Mouse (Mus musculus) intestine, embryonic 16.5 days (tissue): ENCODE results near the gene Fosl2. TPM values are rescaled to one million over a fixed set of nuclear protein-coding genes. Genes with fewer than 3 reads are reported as not detected.

ENCODE experiments used
- ATAC-seq: fragments of 200-750 bp; cut with Nextera tagmentation; 2 replicates; pipeline ENCODE4 v1.8.0; 2017; ENCODE audit warnings: moderate TSS enrichment, moderate library complexity
- H3K27ac ChIP-seq: fragments of 300-500 bp; sonication (generic); 2 replicates; pipeline ENCODE4 v1.5.1; 2014; ENCODE audit warnings: mild to moderate bottlenecking, low read length
- H3K27me3 ChIP-seq: fragments of 300-500 bp; sonication (generic); replicated peaks from 2 replicates; pipeline ENCODE4 v1.6.1; 2014; ENCODE audit warnings: low read length, control low read depth, mixed read lengths; ENCODE audit not compliant: control insufficient read depth, insufficient read depth
- H3K36me3 ChIP-seq: fragments of 300-500 bp; sonication (generic); 2 replicates; pipeline ENCODE4 v1.6.1; 2014; ENCODE audit warnings: low read length, control low read depth; ENCODE audit not compliant: control insufficient read depth, insufficient read depth
- H3K4me1 ChIP-seq: fragments of 300-500 bp; sonication (generic); 2 replicates; pipeline ENCODE4 v1.6.1; 2014; ENCODE audit warnings: low read length, control low read depth, mixed read lengths; ENCODE audit not compliant: control insufficient read depth, insufficient read depth
- H3K4me2 ChIP-seq: fragments of 300-500 bp; sonication (generic); 2 replicates; pipeline ENCODE4 v1.6.1; 2014; ENCODE audit warnings: low read depth, low read length, control low read depth
- H3K4me3 ChIP-seq: fragments of 300-500 bp; sonication (generic); 2 replicates; pipeline ENCODE4 v1.5.1; 2014; ENCODE audit warnings: mild to moderate bottlenecking, low read length
- H3K9ac ChIP-seq: fragments of 300-500 bp; sonication (generic); 2 replicates; pipeline ENCODE4 v1.6.1; 2014; ENCODE audit warnings: low read depth, low read length
- H3K9me3 ChIP-seq: fragments of 300-500 bp; sonication (generic); 2 replicates; pipeline ENCODE4 v1.6.1; 2016; ENCODE audit warnings: low read length, control low read depth; ENCODE audit not compliant: control insufficient read depth
- WGBS: fragments of 180-500 bp; shearing (Covaris S2); extraction: QIAGEN DNeasy Blood & Tissue Kit; methylation state at CpG from one replicate; pipeline ENCODE4 v1.1.7; 2014; 5-methylcytosine and 5-hydroxymethylcytosine counted together
- polyA plus RNA-seq: library from polyadenylated mRNA; unstranded; fragments of >200 nt; fragmentation: Nextera tagmentation; extraction: Ambion mirVana; gene quantifications from 2 replicates; pipeline ENCODE4 v1.2.1, GENCODE M21; 2015

Gene Fosl2
- polyA plus RNA-seq, 1 experiment from 2014 or later = 5.7 TPM

- 84% methylated on average over 12 of the region's 12 CpGs for WGBS
- ATAC-seq = no peak
- Histone ChIP-seq H3K27ac (no peak overlapping the region), H3K36me3 (no peaks in the 10 kb centered on the region), H3K9ac (no peak overlapping the region), H3K9me3 (no peaks in the 10 kb centered on the region), H3K4me1 (peaks cover 18% of the 10 kb centered on the region), H3K4me3 (no peak overlapping the region), H3K4me2 (no peak overlapping the region), H3K27me3 (no peaks in the 10 kb centered on the region)
Observed at GRCm38 (mm10) chr5:32104119-32104990, 31.2 kb upstream of the Fosl2 start.

DNA sequence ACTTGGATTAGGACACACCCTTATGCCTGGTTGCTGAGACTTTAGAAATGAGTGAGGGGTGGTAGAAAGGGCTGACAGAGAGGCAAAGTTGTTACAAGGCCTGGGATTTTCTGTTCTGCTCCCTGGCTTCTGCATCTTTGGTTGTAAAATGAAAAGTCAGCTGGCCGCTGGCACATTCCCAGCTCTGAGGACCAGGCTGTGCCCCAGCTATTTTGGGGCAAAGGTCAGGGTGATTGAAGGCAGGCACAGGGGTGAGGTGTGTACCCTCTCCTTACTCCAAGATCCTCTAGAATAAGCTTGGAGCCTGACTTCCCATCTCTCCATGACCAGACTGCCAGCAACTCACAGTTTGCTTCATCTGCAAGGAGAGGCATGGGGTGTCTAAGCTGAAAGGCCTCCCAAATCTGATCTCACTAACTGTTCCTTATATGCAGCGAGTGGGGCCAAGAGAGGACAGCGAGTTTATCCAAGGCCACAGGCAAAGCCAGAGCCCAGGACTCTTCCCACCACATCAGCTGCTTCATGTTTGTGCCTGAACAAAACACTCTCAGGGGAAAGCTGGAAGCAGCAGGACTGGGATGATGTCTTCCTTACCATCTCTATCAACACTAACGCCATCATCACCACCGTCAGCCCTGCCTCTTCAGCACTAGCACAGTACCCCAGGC, 29.0 kb upstream of the Fosl2 start:
- WGBS = 76% methylated on average over 5 of the region's 5 CpGs
- Histone ChIP-seq H3K4me1 (peaks cover 18% of the 10 kb centered on the region), H3K27me3 (no peaks in the 10 kb centered on the region), H3K36me3 (no peaks in the 10 kb centered on the region), H3K27ac (no peak overlapping the region), H3K9me3 (no peaks in the 10 kb centered on the region), H3K9ac (0 out of 2 replicates have a peak overlapping the region, but pooled peaks have one; percentile 20), H3K4me3 (no peak overlapping the region), H3K4me2 (no peak overlapping the region)
- ATAC-seq = no peak

DNA sequence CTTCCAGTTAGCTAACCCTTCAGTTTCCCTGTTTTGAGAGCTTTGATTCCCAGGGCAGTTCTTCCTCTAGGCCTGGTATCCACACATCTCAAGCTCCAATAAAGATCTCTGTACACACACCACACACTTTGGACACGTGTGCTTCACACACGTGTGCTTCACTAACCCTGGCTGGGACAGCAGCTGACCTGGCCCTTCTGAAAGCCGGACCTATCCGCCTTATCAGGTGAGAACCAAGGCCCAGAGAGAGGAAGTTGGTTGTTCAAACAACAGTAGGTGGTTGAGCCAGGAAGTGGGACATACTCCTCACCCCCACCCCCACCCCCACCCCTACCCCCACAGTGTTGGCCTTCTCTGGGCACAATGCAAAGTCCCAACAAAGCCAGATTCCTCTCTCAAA, 24.9 kb upstream of the Fosl2 start:
- H3K27me3 ChIP-seq = no peaks in the 10 kb centered on the region
- H3K27ac ChIP-seq = no peak overlapping the region
- H3K4me1 ChIP-seq = no peaks in the 10 kb centered on the region; the same call in 1 of the 2 replicates
- no peak overlapping the region for H3K4me2 ChIP-seq
- no peaks in the 10 kb centered on the region for H3K36me3 ChIP-seq
- WGBS = 70% methylated on average over 4 of the region's 4 CpGs
- no peak overlapping the region for H3K4me3 ChIP-seq
- H3K9me3 ChIP-seq = no peaks in the 10 kb centered on the region
- no peak overlapping the region for H3K9ac ChIP-seq
- no peak for ATAC-seq

DNA sequence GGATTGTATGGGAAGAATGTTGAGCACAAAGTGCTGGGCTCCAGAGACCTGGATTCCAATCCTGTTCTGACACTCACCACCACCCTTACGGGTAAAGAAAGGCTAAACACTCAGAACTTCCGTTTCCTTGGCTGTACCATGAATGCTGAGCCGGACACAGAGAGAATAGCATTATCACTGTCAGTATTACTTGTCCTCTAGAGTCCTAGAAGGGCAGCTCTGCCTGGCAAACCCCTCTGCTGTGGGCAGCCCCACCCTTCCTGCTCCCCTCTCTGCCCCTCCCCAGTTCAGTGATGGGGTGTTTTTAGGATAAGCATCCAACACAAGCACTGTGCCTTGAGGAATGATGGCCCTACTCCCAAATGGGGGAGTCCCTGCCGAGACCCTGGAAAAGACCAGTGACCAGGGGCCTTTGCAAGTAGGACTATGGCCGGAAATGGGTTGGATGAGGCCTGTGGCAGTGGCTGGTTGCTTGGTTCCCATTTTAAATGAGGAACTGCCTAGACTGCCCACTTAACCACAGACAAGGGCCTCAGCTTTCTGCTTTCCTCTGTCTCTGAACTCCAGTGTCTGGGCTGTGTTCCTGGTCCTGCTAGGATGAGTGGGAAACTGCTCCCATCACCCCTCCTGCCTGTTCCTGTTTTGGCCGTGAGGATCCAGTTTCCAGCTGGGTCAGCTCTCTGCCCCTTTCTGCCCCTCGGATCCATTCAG, 23.2 kb upstream of the Fosl2 start:
- Histone ChIP-seq H3K4me3 (no peak overlapping the region), H3K27me3 (no peaks in the 10 kb centered on the region), H3K4me2 (no peak overlapping the region), H3K27ac (no peak overlapping the region), H3K9ac (no peak overlapping the region), H3K9me3 (no peaks in the 10 kb centered on the region), H3K36me3 (no peaks in the 10 kb centered on the region), H3K4me1 (no peaks in the 10 kb centered on the region)
- WGBS = 80% methylated on average over 7 of the region's 7 CpGs
- ATAC-seq = no peak

GRCm38 (mm10) chr5:32120901-32121376, 14.7 kb upstream of the Fosl2 start:
- H3K4me2 ChIP-seq = peak overlapping the region; percentile 1; the same call in 1 of the 2 replicates
- H3K9ac ChIP-seq = no peak overlapping the region
- H3K4me1 ChIP-seq = 0 out of 2 replicates have a peak, but pooled peaks cover 6% of the 10 kb centered on the region

DNA sequence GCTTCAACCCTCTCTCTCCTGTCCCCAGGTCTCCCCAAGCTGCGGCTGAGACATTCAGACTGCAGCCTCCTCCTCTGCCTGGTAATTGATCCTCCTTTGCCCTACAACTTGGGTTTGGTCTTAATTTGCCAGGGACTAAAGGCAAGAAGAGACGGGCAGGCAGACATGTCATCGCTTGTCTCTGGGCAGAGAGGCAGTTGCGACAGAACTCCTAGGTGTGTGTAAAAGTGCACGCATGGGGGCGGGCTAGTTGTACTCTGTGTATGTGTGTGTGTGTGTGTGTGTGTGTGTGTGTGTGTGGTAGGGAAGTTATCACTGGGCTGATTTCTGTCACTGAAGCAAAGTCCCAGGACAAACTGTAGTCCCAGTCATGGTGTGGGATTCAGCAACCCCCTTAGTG, 13.7 kb upstream of the Fosl2 start:
- no peak overlapping the region for H3K4me2 ChIP-seq
- H3K9me3 ChIP-seq = no peaks in the 10 kb centered on the region
- H3K27me3 ChIP-seq = no peaks in the 10 kb centered on the region
- no peak overlapping the region for H3K9ac ChIP-seq
- H3K36me3 ChIP-seq = no peaks in the 10 kb centered on the region
- 81% methylated on average over 6 of the region's 6 CpGs for WGBS
- H3K27ac ChIP-seq = no peak overlapping the region
- no peak for ATAC-seq
- H3K4me1 ChIP-seq = 0 out of 2 replicates have a peak, but pooled peaks cover 6% of the 10 kb centered on the region
- H3K4me3 ChIP-seq = no peak overlapping the region

More at GRCm38 (mm10) chr5:32120901-32121376, 14.7 kb upstream of the Fosl2 start:
- Histone ChIP-seq H3K36me3 (no peaks in the 10 kb centered on the region), H3K27ac (no peak overlapping the region), H3K27me3 (no peaks in the 10 kb centered on the region), H3K4me3 (no peak overlapping the region), H3K9me3 (no peaks in the 10 kb centered on the region)
- ATAC-seq = peak; percentile 75
- 39% methylated on average over 11 of the region's 11 CpGs for WGBS

DNA sequence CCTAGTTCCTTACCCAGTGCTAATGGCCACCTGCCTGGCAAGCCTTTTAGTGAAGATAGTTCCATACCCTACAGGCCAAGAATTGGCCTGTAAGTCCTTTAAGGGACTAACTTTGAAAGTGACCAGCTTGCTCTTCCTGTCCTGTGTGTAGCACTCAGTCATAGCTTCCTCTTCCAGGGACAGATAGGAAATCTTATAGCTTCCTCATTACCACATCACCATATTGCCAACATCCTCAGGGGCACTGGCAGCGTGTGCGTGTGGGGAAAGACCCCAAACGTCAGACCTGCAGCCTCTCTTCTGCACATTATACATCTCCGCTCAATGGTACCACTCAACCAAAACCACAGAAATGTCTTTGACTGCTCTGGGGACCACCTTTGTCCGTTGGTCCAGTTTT, 13.2 kb upstream of the Fosl2 start:
- 90% methylated on average over 5 of the region's 5 CpGs for WGBS
- Histone ChIP-seq H3K9me3 (no peaks in the 10 kb centered on the region), H3K9ac (no peak overlapping the region), H3K4me1 (0 out of 2 replicates have a peak, but pooled peaks cover 6% of the 10 kb centered on the region), H3K36me3 (no peaks in the 10 kb centered on the region), H3K27ac (no peak overlapping the region), H3K4me2 (no peak overlapping the region), H3K4me3 (no peak overlapping the region), H3K27me3 (no peaks in the 10 kb centered on the region)
- no peak for ATAC-seq

GRCm38 (mm10) chr5:32124957-32125356, 10.6 kb upstream of the Fosl2 start:
- H3K9ac ChIP-seq = no peak overlapping the region
- H3K4me3 ChIP-seq = no peak overlapping the region
- WGBS = 55% methylated on average over 6 of the region's 6 CpGs
- no peaks in the 10 kb centered on the region for H3K27me3 ChIP-seq
- H3K36me3 ChIP-seq = no peaks in the 10 kb centered on the region
- H3K4me2 ChIP-seq = no peak overlapping the region
- no peak overlapping the region for H3K27ac ChIP-seq
- H3K4me1 ChIP-seq = 0 out of 2 replicates have a peak, but pooled peaks cover 6% of the 10 kb centered on the region
- no peaks in the 10 kb centered on the region for H3K9me3 ChIP-seq
- peak; percentile 43 for ATAC-seq

- Histone ChIP-seq H3K9ac (no peak overlapping the region), H3K27me3 (no peaks in the 10 kb centered on the region), H3K4me3 (no peak overlapping the region), H3K4me1 (peaks cover 4% of the 10 kb centered on the region; the same call in 1 of the 2 replicates), H3K4me2 (no peak overlapping the region), H3K36me3 (no peaks in the 10 kb centered on the region), H3K9me3 (no peaks in the 10 kb centered on the region), H3K27ac (no peak overlapping the region)
- ATAC-seq = no peak
- WGBS = 80% methylated on average over 3 of the region's 3 CpGs
Observed at GRCm38 (mm10) chr5:32127226-32127625, 8.4 kb upstream of the Fosl2 start.
